Mouse (Mus musculus): ENCODE results near the gene Foxn3. TPM values are rescaled to one million over a fixed set of nuclear protein-coding genes. Genes with fewer than 3 reads are reported as not detected.

Gene Foxn3
- polyA plus RNA-seq, 1 experiment from 2014 or later, result 63.5 TPM

DNA sequence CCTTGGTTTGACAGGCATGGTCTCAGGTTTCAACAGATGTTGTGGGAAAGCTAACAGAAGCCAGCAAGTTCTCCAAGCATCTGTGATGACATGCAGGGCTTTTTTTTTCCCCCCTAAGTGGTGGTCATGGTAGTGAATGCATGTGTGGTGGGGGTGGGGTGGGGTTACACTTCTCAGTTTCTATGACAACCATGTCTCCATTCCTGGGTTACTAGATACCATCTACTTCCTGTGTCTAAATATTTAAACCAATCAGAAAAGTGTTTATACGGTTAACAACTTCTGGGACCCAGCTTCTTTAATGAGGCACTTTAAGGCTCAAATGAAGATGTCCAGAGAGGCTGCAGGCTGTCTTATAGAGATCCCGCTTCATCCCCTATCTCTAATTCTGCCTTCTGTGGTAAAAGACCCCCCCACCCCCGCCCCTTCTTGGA, 2.0 kb downstream of the Foxn3 start:
- no peaks in the 10 kb centered on the region for H3K36me3 ChIP-seq
- H3K4me3 ChIP-seq, result peak overlapping the region; percentile 96
- no peak overlapping the region for H3K9ac ChIP-seq
- H3K4me2 ChIP-seq, result peak overlapping the region; percentile 91
- 0 out of 2 replicates have a peak, but pooled peaks cover 3% of the 10 kb centered on the region for H3K27me3 ChIP-seq
- 13% methylated on average over 3 of the region's 3 CpGs for WGBS
- H3K4me1 ChIP-seq, result peaks cover 39% of the 10 kb centered on the region
- ATAC-seq (ENCODE audit: borderline replicate concordance, extremely low read depth, low FRiP score, low TSS enrichment), result peak; percentile 19; the same call in 1 of the 2 replicates
- peak overlapping the region; percentile 94; the same call in 1 of the 2 replicates for H3K27ac ChIP-seq
- no peaks in the 10 kb centered on the region for H3K9me3 ChIP-seq

DNA sequence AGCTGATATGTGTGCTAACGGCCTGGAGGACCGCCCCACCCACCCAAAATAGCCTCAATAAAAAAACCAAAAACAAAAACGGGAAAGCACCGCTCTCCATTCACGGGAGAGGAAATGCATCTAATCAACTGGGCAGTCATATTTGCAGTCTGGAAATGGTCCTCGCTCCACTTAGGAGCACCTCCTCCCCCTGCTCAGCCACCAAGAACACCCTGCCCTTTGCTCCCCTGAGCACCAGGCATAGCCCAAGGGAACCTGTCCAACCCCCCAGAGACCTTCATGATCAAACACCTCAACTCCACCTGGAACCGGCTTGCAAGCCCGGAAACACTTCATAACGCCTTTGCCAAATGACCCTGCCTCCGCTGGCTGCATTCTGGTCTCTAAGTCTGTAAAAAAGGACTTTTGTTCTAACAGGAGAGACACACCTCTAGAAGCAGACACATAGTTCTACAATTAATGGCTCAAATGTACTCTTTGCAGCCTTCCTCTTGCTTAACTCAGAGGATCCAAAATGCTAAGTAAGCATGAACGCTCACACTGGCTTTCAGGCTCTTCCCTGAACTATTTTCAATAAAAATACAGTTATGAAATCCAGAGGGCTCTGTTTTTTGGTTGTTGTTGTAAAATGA, 2.6 kb downstream of the Foxn3 start:
- H3K9ac ChIP-seq, result no peak overlapping the region
- no peaks in the 10 kb centered on the region for H3K36me3 ChIP-seq
- peaks cover 39% of the 10 kb centered on the region for H3K4me1 ChIP-seq
- whole genome bisulfite sequencing, result 23% methylated on average over 11 of the region's 11 CpGs
- H3K4me3 ChIP-seq, result peak overlapping the region; percentile 96; the same call in 1 of the 2 replicates
- peak overlapping the region; percentile 94 for H3K27ac ChIP-seq
- 0 out of 2 replicates have a peak, but pooled peaks cover 3% of the 10 kb centered on the region for H3K27me3 ChIP-seq
- ATAC-seq (ENCODE audit: borderline replicate concordance, extremely low read depth, low FRiP score, low TSS enrichment), result no peak
- H3K9me3 ChIP-seq, result no peaks in the 10 kb centered on the region
- peak overlapping the region; percentile 91 for H3K4me2 ChIP-seq

DNA sequence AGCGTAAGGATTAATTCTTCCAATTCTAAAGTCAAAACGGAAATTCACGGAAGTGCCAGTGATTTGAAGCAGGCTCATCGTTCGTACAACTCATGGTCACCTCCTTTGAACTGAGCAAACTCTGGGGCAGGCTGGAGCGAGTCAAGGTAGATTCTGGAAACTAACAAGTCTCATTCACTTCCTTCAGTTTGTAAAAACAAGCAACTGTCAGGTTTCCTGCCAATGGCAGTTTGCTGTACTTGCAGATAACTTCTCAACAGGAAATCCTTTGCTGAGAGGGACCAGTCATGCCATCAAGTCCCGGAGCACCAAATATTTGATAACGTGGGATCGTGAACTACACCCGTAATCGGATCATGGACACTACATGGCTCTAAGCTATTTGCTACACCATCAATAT, 3.9 kb downstream of the Foxn3 start:
- no peak for ATAC-seq (ENCODE audit: borderline replicate concordance, extremely low read depth, low FRiP score, low TSS enrichment)
- Histone ChIP-seq H3K9ac (no peak overlapping the region), H3K36me3 (no peaks in the 10 kb centered on the region), H3K27me3 (no peaks in the 10 kb centered on the region), H3K27ac (no peak overlapping the region), H3K4me2 (no peak overlapping the region), H3K4me1 (peaks cover 35% of the 10 kb centered on the region), H3K9me3 (no peaks in the 10 kb centered on the region), H3K4me3 (no peak overlapping the region)
- WGBS, result 40% methylated on average over 11 of the region's 11 CpGs

DNA sequence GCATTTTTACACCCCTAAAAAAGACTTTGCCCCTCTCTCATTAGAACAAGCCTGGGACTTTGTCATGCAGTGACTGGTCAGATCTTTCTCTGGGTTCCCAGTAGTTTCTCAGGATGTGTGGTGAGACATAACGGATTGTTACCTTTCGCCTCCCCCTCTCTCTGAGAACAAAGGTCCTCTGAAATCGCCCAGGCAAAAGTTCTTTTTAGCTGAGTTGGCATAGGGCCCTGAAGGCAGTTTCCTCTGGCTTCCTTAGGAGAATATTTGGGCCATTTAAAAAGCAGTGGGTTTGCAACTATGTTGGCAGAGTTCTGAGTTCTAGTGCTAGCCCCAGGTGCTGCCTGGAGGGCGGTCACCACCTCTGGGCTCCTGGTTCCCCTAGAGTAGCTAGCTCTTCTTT, 4.9 kb downstream of the Foxn3 start:
- Histone ChIP-seq H3K36me3 (no peaks in the 10 kb centered on the region), H3K27ac (no peak overlapping the region), H3K4me2 (no peak overlapping the region), H3K9me3 (no peaks in the 10 kb centered on the region), H3K9ac (no peak overlapping the region), H3K4me1 (peaks cover 27% of the 10 kb centered on the region), H3K27me3 (no peaks in the 10 kb centered on the region), H3K4me3 (no peak overlapping the region)
- 79% methylated on average over 4 of the region's 4 CpGs for WGBS
- no peak for ATAC-seq (ENCODE audit: borderline replicate concordance, extremely low read depth, low FRiP score, low TSS enrichment)

DNA sequence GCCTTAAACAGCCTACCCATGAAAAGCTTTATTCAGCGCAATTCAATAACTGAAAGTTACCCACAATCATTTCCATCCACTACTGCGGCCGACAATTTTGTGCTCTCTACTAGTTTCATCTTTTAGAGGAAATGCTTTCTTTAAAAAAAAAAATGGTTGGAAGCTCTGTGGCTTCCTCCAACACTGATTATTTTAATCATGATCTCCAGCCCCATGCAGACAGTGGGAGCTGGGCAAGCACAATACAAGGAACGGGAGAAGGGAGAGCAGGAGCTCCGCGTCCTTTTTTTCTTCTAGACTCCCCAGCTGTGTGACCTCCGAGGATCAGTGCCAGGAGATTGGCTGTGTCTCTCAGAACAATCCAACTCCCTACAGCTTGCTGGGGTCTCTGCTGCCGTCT, 5.9 kb downstream of the Foxn3 start:
- WGBS, result 75% methylated on average over 8 of the region's 8 CpGs
- Histone ChIP-seq H3K4me3 (no peak overlapping the region), H3K9me3 (no peaks in the 10 kb centered on the region), H3K27ac (no peak overlapping the region), H3K4me1 (peaks cover 27% of the 10 kb centered on the region), H3K9ac (no peak overlapping the region), H3K4me2 (no peak overlapping the region), H3K36me3 (no peaks in the 10 kb centered on the region), H3K27me3 (no peaks in the 10 kb centered on the region)
- no peak for ATAC-seq (ENCODE audit: borderline replicate concordance, extremely low read depth, low FRiP score, low TSS enrichment)

DNA sequence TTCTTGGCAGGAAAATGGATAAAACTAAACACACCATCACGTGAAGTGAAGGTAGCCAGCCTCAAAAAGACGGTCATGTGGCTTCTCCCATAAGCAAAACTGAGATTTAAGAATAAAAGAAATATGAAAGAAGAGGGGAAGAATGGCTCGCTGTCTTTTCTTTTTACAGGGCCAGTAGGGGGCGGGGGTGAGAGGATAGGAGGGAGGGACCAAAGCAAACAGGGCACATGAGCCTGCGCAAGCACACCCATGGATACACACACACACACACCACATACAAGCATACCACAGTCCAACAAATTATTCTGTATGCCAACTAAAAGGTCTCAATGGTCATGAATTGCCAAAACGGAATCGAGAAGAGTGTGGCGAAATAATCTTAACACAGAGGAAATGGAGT, 12.8 kb downstream of the Foxn3 start:
- Histone ChIP-seq H3K27me3 (no peaks in the 10 kb centered on the region), H3K36me3 (no peaks in the 10 kb centered on the region), H3K4me3 (no peak overlapping the region), H3K9ac (no peak overlapping the region), H3K9me3 (no peaks in the 10 kb centered on the region), H3K27ac (no peak overlapping the region), H3K4me2 (no peak overlapping the region), H3K4me1 (peaks cover 3% of the 10 kb centered on the region; the same call in 1 of the 2 replicates)
- ATAC-seq (ENCODE audit: borderline replicate concordance, extremely low read depth, low FRiP score, low TSS enrichment), result no peak
- 60% methylated on average over 8 of the region's 8 CpGs for WGBS

DNA sequence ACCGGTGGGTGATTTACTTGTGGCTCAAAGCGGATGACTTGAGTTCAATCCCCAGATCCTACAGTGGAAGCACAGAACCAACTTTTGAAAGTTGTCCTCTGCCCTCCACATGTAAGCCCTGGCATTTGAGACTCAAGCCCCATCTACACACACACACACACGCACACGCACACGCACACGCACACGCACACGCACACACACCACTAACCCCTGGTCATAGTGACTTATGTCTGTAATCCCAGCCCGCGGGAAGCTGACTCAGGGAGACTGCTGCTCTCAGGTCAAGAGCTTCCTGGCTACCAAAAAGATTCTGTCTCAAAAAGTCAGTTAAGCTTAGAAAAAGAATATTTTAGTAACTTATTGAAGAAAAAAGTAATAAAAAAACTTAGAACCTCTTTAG, 13.6 kb downstream of the Foxn3 start:
- H3K36me3 ChIP-seq, result no peaks in the 10 kb centered on the region
- WGBS, result 93% methylated on average over 10 of the region's 10 CpGs
- H3K27me3 ChIP-seq, result no peaks in the 10 kb centered on the region
- no peak overlapping the region for H3K9ac ChIP-seq
- no peak for ATAC-seq (ENCODE audit: borderline replicate concordance, extremely low read depth, low FRiP score, low TSS enrichment)
- H3K9me3 ChIP-seq, result no peaks in the 10 kb centered on the region
- H3K4me2 ChIP-seq, result no peak overlapping the region
- H3K4me1 ChIP-seq, result peaks cover 7% of the 10 kb centered on the region; the same call in 1 of the 2 replicates
- no peak overlapping the region for H3K27ac ChIP-seq
- H3K4me3 ChIP-seq, result no peak overlapping the region

DNA sequence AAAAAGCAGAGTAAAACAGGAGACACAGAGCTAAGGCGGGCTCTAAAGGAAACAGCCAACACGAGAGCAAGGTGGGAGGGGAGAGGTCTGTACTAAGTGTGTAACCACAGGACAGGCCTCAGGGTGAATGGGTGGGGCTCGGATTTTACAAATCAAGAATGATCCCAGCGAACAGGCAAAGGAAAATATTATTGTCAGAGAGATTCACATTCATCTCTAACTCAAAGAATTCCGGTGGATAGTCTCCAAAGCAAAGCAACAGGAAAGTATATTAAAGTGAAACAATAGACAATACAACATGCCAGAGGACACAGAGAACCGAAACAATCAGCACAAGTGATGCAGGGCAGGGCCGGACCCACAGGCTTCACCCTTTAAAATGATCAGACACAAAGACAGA, 15.0 kb downstream of the Foxn3 start:
- H3K4me1 ChIP-seq, result peaks cover 7% of the 10 kb centered on the region; the same call in 1 of the 2 replicates
- H3K27ac ChIP-seq, result no peak overlapping the region
- H3K4me3 ChIP-seq, result no peak overlapping the region
- no peak overlapping the region for H3K9ac ChIP-seq
- no peak for ATAC-seq (ENCODE audit: borderline replicate concordance, extremely low read depth, low FRiP score, low TSS enrichment)
- 81% methylated on average over 7 of the region's 7 CpGs for WGBS
- no peaks in the 10 kb centered on the region for H3K9me3 ChIP-seq
- H3K4me2 ChIP-seq, result no peak overlapping the region
- no peaks in the 10 kb centered on the region for H3K36me3 ChIP-seq
- H3K27me3 ChIP-seq, result no peaks in the 10 kb centered on the region

DNA sequence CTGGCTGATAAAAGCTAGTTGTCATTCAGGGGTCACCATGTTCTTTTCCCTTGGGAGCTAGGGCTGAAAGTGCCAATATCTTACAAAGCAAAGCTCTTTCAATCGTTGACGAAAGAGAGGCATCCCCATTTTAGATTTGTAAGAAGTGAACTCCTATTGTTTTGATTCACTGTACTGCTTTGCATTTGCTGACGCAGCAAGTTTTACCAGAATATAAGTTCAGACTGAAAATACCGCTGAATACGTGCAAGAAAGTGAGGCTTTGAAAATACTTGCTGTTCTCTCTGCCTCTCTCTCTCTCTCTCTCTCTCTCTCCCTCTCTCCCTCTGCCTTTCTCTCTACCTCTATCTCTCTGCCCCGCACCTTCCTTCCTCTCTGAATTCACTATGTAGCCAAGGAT, 16.1 kb downstream of the Foxn3 start:
- Histone ChIP-seq H3K9me3 (no peaks in the 10 kb centered on the region), H3K36me3 (no peaks in the 10 kb centered on the region), H3K4me3 (no peak overlapping the region), H3K4me2 (no peak overlapping the region), H3K9ac (no peak overlapping the region), H3K4me1 (peaks cover 7% of the 10 kb centered on the region; the same call in 1 of the 2 replicates), H3K27me3 (no peaks in the 10 kb centered on the region), H3K27ac (no peak overlapping the region)
- ATAC-seq (ENCODE audit: borderline replicate concordance, extremely low read depth, low FRiP score, low TSS enrichment), result no peak
- WGBS, result 87% methylated on average over 6 of the region's 6 CpGs

DNA sequence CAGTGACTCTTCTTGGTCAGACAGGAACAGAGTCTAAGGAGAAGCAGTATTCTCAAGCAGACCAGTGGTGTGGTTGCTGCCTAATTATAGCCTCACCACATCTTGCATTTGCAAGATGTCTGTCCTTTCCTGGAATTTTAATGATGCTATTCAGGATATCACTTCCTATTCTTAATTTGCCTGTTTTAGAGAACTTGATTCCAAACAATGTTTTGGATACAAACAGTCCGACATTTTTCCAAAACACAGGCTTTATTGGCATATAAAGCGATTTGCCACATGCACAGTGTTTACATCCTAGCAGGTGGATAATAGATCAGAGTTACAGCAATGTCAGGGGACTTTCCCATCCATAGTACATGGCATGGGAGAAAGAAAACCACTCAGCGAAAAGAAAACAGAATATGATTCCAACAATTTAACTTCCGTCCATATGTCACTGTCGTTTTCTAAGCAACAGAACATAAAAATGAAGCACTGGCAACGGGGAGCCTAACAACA, 18.1 kb downstream of the Foxn3 start:
- Histone ChIP-seq H3K9me3 (no peaks in the 10 kb centered on the region), H3K4me3 (no peak overlapping the region), H3K9ac (no peak overlapping the region), H3K4me1 (peaks cover 7% of the 10 kb centered on the region; the same call in 1 of the 2 replicates), H3K27me3 (no peaks in the 10 kb centered on the region), H3K36me3 (no peaks in the 10 kb centered on the region), H3K27ac (no peak overlapping the region), H3K4me2 (no peak overlapping the region)
- no peak for ATAC-seq (ENCODE audit: borderline replicate concordance, extremely low read depth, low FRiP score, low TSS enrichment)
- WGBS, result 59% methylated on average over 6 of the region's 6 CpGs

DNA sequence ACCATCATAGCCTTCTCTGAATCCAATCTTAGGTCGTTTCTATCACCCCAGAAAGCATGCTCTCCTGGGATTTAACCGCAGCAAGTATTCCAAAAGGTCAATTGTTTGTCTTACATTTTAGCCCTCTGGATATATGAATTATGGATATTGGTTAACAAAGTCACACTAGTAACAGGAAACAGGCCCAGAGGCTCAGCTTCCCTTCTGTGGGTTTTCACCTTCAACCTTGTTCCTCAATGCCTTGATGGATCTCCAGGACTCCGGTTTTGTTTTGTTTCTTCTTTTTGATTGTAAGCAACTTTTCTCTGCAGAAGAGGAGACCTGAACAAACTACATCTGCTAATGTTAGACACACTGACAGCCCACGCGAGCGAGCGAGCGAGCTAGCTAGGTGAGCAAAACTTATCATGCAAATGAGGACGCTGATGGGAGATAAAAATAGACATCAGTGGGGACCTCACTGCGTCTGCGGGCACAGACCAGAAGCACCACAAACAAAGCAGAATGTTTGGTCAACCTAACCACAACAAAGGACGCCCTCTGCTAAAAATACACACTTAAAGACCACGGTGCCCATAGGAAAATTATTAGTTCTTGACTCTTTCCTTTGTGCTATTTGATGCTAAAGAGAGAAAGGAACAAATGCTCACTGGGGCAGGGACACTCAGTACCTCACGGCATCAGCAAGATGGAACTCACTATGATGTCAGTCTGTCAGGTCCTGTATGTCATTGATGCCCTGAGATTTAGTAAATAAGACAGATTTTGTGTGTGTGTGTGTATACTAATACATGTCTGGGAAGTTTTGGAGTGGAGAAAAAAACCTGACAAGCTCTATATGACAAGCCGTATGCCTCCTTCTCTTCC, 18.9 kb downstream of the Foxn3 start:
- peaks cover 7% of the 10 kb centered on the region; the same call in 1 of the 2 replicates for H3K4me1 ChIP-seq
- no peak overlapping the region for H3K9ac ChIP-seq
- no peak for ATAC-seq (ENCODE audit: borderline replicate concordance, extremely low read depth, low FRiP score, low TSS enrichment)
- no peak overlapping the region for H3K4me2 ChIP-seq
- WGBS, result 80% methylated on average over 15 of the region's 15 CpGs
- H3K27me3 ChIP-seq, result no peaks in the 10 kb centered on the region
- H3K9me3 ChIP-seq, result no peaks in the 10 kb centered on the region
- no peak overlapping the region for H3K4me3 ChIP-seq
- H3K27ac ChIP-seq, result no peak overlapping the region
- H3K36me3 ChIP-seq, result no peaks in the 10 kb centered on the region

Measured in lung, embryonic 15.5 days (tissue).